Mouse (Mus musculus): ENCODE data around the gene Atl2. TPM values are rescaled to one million over a fixed set of nuclear protein-coding genes. Genes with fewer than 3 reads are reported as not detected.

Atl2 gene
- polyA plus RNA-seq, 1 experiment from 2014 or later = 36.3 TPM

- H3K27ac ChIP-seq = no peak overlapping the region
- H3K27me3 ChIP-seq = no peaks in the 10 kb centered on the region
- no peak for ATAC-seq (ENCODE audit: low FRiP score)
- no peaks in the 10 kb centered on the region for H3K4me1 ChIP-seq
- H3K4me3 ChIP-seq = no peak overlapping the region
- H3K9me3 ChIP-seq (replicated peaks) = no peaks in the 10 kb centered on the region
- no peak overlapping the region for H3K4me2 ChIP-seq (replicated peaks)
- no peaks in the 10 kb centered on the region for H3K36me3 ChIP-seq
- no peak overlapping the region for H3K9ac ChIP-seq
- 75% methylated on average over 2 of the region's 2 CpGs for WGBS
Measured at GRCm38 (mm10) chr17:79804747-79805146, 91.2 kb downstream of the Atl2 start.

- no peaks in the 10 kb centered on the region for H3K9me3 ChIP-seq (replicated peaks)
- 73% methylated on average over 7 of the region's 7 CpGs for WGBS
Measured at GRCm38 (mm10) chr17:79802056-79802455, 93.9 kb downstream of the Atl2 start.

GRCm38 (mm10) chr17:79798831-79799230, 97.1 kb downstream of the Atl2 start:
- H3K9ac ChIP-seq = no peak overlapping the region
- H3K27me3 ChIP-seq = no peaks in the 10 kb centered on the region
- H3K27ac ChIP-seq = no peak overlapping the region
- no peak overlapping the region for H3K4me2 ChIP-seq (replicated peaks)
- H3K36me3 ChIP-seq = no peaks in the 10 kb centered on the region
- H3K4me3 ChIP-seq = no peak overlapping the region
- ATAC-seq (ENCODE audit: low FRiP score) = no peak
- 93% methylated on average over 10 of the region's 10 CpGs for WGBS
- H3K9me3 ChIP-seq (replicated peaks) = no peaks in the 10 kb centered on the region
- H3K4me1 ChIP-seq = no peaks in the 10 kb centered on the region

More at GRCm38 (mm10) chr17:79802056-79802455, 93.9 kb downstream of the Atl2 start:
- H3K4me1 ChIP-seq = no peaks in the 10 kb centered on the region
- no peak overlapping the region for H3K4me2 ChIP-seq (replicated peaks)
- no peak overlapping the region for H3K9ac ChIP-seq
- H3K27ac ChIP-seq = no peak overlapping the region
- H3K36me3 ChIP-seq = no peaks in the 10 kb centered on the region
- no peak overlapping the region for H3K4me3 ChIP-seq
- H3K27me3 ChIP-seq = no peaks in the 10 kb centered on the region
- ATAC-seq (ENCODE audit: low FRiP score) = no peak

Other genes with a start within 250 kb of the Atl2 start
- 7.6 and 9.1 TPM in 2 replicates for gene Cyp1b1, start 181.1 kb downstream of the Atl2 start, polyA plus RNA-seq (2016; fragmentation: Nextera tagmentation; extraction: Ambion mirVana)
- gene Hnrnpll, start 166.2 kb upstream of the Atl2 start, polyA plus RNA-seq (2016; fragmentation: Nextera tagmentation; extraction: Ambion mirVana) = 112 and 116 TPM in 2 replicates
- 8.5 and 9.1 TPM in 2 replicates for gene Galm, start 231.3 kb upstream of the Atl2 start, polyA plus RNA-seq (2016; fragmentation: Nextera tagmentation; extraction: Ambion mirVana)

All from hindbrain, embryonic 12.5 days (tissue).